Mouse (Mus musculus) heart, adult 9 months (tissue): ENCODE measurements at regions not wholly inside any gene's neighbourhood (a gene's known extent, or its start where the extent isn't known, plus 50 kb on each side); places are given as distances from the start of the nearest gene placed in this dataset.

Experiments
- DNase-seq, 2 experiments: peaks; one replicate each; pipeline ENCODE4 v3.0.0; 2022; ENCODE audit warnings: low spot score in 2 of 2

DNA sequence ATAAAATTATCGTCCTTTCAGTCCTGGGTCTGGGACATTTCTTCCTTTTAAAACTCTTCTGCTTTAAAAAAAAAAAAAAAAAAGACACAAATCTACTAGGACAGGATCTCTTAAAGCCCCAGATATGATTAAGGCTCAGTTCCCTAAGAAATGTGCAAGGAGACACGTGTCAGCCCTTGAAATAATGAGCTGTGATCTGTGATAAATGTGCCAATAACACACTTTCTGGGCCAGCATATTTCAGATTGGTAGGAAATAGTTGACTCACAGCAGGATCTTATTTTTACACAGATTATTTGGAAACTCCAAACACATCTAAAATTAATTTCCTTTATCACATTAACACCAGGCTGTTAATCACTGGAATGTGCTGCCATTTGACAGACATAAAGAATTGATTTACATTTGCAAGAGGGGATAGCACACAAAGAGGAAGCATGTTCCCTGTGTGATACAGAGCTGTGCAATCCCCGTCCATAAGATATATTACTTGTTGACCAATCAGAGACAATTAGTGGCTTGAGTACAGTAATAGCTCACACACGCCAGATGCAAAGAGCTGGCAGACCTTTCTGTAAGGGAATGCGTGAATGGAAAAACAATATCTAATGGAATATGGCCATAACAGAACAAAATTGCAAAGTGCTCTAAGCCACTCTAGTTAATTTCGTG lies 263.7 kb downstream of the Pax3 start:
- DNase-seq, result no peak

- no peak for DNase-seq
Observed at GRCm38 (mm10) chr1:77932226-77932625, 264.7 kb downstream of the Pax3 start.

DNA sequence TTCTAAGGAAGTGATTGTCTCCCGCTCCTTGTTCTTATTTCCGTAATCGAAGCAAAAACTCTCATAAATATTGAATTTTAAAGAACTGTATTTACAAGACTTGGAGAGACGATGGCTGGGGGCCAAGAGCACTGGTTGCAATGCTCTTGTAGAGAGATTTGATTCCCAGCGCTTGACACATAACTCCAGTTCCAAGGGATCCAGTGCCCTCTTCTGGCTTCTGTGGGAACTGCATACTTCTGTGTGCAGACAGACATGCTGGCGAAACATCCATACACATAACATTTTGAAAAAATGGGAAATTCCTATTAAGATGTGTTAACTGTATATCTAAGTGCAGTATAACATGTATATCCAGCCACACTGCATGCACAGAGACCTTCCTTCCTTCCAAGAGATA lies 266.3 kb downstream of the Pax3 start:
- no peak for DNase-seq

GRCm38 (mm10) chr1:77929552-77929951 lies 267.4 kb downstream of the Pax3 start:
- no peak for DNase-seq

GRCm38 (mm10) chr1:77926146-77926545 lies 270.8 kb downstream of the Pax3 start:
- no peak for DNase-seq

GRCm38 (mm10) chr1:77896226-77896625 lies 300.7 kb downstream of the Pax3 start:
- no peak for DNase-seq

DNA sequence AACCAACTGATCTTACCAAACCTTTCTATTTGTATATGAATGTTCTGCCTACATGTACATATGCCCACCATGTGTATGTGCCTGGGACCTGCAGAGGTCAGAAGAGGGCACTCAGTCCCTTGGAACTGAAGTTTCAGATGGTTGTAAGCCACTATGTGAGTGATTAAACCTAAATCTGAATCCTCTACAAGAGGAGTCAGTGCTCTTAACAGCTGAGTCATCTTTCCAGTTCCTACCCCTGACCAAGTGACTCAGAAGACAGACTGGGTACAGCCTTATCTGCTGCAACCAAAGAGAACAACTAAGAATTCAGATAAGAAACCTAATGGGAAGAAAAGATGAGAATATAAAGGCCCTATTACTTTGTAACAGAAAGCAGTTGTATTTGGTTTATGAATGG lies 317.9 kb downstream of the Pax3 start:
- DNase-seq, result no peak

GRCm38 (mm10) chr1:77870125-77870524 lies 326.8 kb downstream of the Pax3 start:
- no peak for DNase-seq

GRCm38 (mm10) chr1:77869174-77869573 lies 327.8 kb downstream of the Pax3 start:
- no peak for DNase-seq

GRCm38 (mm10) chr1:77859931-77860330 lies 337.0 kb downstream of the Pax3 start:
- no peak for DNase-seq

- no peak for DNase-seq
Observed at GRCm38 (mm10) chr1:77854366-77854765, 339.5 kb upstream of the Epha4 start.

- no peak for DNase-seq
Observed at GRCm38 (mm10) chr1:77847766-77848615, 333.1 kb upstream of the Epha4 start.

GRCm38 (mm10) chr1:77846039-77846727 lies 331.3 kb upstream of the Epha4 start:
- no peak for DNase-seq

DNA sequence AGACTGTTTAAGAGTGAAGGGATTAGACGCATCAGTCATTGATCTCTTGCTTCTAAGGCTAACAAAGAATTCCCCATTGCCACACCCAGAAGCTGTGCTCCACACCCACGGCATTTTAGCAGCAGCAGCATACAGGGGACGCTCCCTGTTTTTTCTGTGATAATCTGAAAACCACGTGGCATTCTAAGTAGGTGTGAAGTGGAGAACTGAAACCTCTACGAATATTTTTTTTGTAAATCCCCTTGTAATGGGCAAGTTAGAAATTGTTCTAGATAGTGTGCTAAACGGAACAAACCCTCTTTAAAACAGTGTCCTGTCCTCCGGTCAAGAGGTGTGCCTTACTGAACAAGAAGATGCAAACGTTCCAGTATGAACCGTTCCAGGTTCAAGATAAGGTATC lies 325.8 kb upstream of the Epha4 start:
- DNase-seq, result no peak

GRCm38 (mm10) chr1:77832174-77832573 lies 317.3 kb upstream of the Epha4 start:
- DNase-seq, result no peak

- DNase-seq, result no peak
Observed at GRCm38 (mm10) chr1:77824716-77825387, 310.0 kb upstream of the Epha4 start.

DNA sequence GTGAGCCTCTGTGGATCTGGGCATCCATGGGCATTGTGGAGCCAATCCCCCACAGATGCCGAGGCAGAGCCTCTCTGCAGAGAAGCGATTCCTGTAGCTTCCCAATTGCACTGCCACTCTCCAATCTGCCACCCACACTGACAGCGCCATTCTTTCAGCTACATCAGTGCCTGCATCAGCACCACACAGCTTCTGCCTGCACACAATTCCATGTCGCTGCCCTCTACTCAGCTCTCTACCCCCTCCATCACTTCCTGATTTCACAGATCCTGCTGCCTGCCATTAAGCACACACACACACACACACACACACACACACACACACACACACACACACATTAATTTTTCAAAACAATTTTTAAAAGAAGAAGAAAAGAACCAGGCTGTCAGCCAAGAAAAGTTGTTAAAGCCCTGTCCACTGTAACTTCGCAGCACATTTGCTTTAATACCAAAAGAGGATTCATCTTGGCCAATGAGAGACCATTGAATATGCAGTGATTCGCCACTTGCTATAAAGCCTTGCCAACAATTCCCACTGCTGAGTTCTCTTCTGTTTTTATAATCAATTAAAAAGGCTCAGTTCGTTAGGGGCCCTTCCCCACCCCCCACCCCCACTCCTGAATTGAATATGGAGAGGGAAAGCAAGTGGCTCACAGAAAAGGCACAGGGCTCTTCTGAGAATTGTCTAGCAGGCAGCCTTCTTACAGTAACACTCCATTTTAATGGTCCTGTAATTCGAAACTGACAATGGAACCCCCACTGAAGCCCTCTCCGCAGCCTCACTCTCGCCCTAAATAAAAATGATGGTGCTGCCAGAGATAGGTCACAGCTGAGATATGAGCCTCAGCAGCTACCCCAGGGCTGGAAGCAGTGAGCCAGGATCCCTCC lies 309.2 kb upstream of the Epha4 start:
- no peak for DNase-seq

- no peak for DNase-seq
Observed at GRCm38 (mm10) chr1:77820101-77820500, 305.2 kb upstream of the Epha4 start.

GRCm38 (mm10) chr1:77815451-77815850 lies 300.6 kb upstream of the Epha4 start:
- DNase-seq, result no peak

GRCm38 (mm10) chr1:77811573-77811972 lies 296.7 kb upstream of the Epha4 start:
- no peak for DNase-seq

- DNase-seq, result no peak
Observed at GRCm38 (mm10) chr1:77790974-77791373, 276.1 kb upstream of the Epha4 start.
